Mouse (Mus musculus) E14TG2a.4 (cell line): ENCODE data around the gene Cldn4.

Source experiments
- CTCF ChIP-seq: conservative IDR thresholded peaks from 2 replicates; pipeline ENCODE4 v1.5.1; 2014; ENCODE audit warnings: low read length
- NANOG ChIP-seq: IDR thresholded peaks from 2 replicates; pipeline ENCODE4 v1.6.1; 2014; ENCODE audit warnings: borderline replicate concordance, low read length, mixed read lengths
- POU5F1 ChIP-seq: IDR thresholded peaks from 2 replicates; pipeline ENCODE4 v1.6.1; 2014; ENCODE audit warnings: low read length, borderline replicate concordance

DNA sequence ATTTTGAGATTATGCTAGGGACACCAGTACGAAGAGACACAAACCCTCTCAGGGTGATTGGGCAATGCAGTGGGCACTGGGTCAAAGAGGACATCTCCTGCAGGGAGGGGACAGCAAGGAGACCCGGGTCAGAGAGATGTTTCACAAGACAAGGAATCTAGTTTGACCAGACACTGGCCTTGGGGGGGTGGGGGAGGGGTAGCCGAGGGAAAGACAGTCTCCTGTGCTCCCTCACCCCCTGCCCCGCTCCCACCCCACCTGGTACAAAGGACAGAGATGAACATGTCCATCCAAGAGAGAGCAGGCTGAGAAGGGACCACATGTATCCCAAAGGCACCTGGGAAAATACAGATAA, 1.3 kb upstream of the Cldn4 start:
- no peak for TF ChIP-seq CTCF
- no peak for TF ChIP-seq NANOG
- no peak for TF ChIP-seq POU5F1
